Mouse (Mus musculus): ENCODE measurements at regions not wholly inside any gene's neighbourhood (a gene's known extent, or its start where the extent isn't known, plus 50 kb on each side); places are given as distances from the start of the nearest gene placed in this dataset.

DNA sequence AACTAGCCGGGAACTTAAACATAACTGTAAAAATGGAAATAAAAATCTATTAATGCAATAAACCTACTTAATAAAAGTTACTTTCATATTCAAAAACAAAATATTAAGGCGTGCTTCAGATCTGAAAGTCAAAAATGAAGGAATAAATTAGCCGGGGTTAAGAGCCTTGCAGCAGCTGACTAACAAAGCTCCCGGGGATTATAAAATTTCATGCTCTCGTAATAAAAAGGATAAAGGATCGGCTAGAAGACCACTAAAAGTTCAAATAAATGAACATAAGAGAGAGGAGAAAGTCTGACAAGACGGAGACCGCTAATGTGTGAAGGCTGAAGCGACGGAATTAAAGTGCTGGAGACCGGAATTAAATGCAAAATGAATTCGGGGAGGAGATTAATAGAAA lies 144.3 kb upstream of the Zfp64 start:
- TF ChIP-seq CTCF (IDR thresholded peaks at IDR 0.05; ENCODE audit: insufficient read depth, low read length), result no peak
- TF ChIP-seq POLR2A (IDR thresholded peaks at IDR 0.05; ENCODE audit: borderline replicate concordance, extremely low read depth, low read depth, low read length), result no peak
